Mouse (Mus musculus): ENCODE data around the gene Gm4187. TPM values are rescaled to one million over a fixed set of nuclear protein-coding genes. Genes with fewer than 3 reads are reported as not detected.
"Not testable (repeated sequence)": the region's sequence is repeated elsewhere in the genome, so short reads cannot be mapped to it uniquely, and the experiment has no call there.

Gene Gm4187
- polyA plus RNA-seq (2015; fragmentation: Nextera tagmentation; extraction: Ambion mirVana): not detected in 2 replicates

DNA sequence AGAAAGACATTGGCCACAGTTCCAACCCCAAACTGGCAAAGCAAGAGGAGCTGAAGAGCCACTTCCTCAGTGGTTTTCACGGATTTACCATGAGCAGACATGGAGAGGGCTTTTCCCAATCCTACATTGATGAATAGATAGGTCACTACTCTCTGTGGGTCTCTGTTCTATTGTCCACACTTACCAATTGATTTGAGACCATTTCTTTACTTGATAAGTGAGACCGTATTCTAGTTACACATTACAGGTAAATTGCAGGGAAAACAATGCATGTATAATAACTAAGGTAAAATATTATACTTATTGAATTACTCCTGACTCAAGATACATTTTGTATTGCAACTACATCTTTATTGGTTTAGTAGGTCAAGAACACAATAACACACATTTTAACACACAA, at the start of gene Gm4187:
Gene Gm4187, minus strand, starts transcription at position 101 of the 400 bp plus-strand sequence.
- not testable (repeated sequence) for H3K27ac ChIP-seq (replicated peaks)

DNA sequence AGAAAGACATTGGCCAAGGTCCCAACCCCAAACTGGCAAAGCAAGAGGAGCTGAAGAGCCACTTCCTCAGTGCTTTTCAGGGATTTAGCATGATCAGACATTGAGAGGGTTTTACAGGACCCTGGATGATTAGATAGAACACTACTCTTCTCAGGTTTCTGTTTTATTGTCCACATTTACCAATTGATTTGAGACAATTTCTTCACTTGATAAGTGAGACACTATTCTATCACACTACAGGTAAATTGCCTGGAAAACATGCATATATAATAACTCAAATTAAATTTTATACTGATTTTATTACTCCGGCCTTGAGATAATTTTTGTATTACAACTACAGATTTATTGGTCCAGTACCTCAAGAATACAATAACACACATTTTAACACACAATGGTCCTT, 41.4 kb upstream of the Gm4187 start, which contains the start of gene Gm8660:
Gene Gm8660, minus strand, starts transcription at position 101 of the 400 bp plus-strand sequence.
- not testable (repeated sequence) for H3K4me1 ChIP-seq (replicated peaks; ENCODE audit: control insufficient read depth, insufficient read depth); ATAC-seq (ENCODE audit: low FRiP score, low TSS enrichment); H3K9ac ChIP-seq (ENCODE audit: low read length); H3K27ac ChIP-seq (replicated peaks); H3K27me3 ChIP-seq (ENCODE audit: control insufficient read depth, insufficient read depth, low read length); H3K36me3 ChIP-seq (ENCODE audit: control insufficient read depth, insufficient read depth, low read length); DNase-seq (ENCODE audit: low spot score); H3K4me2 ChIP-seq (replicated peaks; ENCODE audit: low read depth); H3K9me3 ChIP-seq (ENCODE audit: control insufficient read depth, low read length); H3K4me3 ChIP-seq (ENCODE audit: low read depth, low read length)
- no CpG with 5 or more reads among the region's 1 CpGs for WGBS

More for the DNA sequence above, at the start of gene Gm4187:
- not testable (repeated sequence) for ATAC-seq (ENCODE audit: low FRiP score, low TSS enrichment); H3K9me3 ChIP-seq (ENCODE audit: control insufficient read depth, low read length); H3K9ac ChIP-seq (ENCODE audit: low read length); H3K4me3 ChIP-seq (ENCODE audit: low read depth, low read length); DNase-seq (ENCODE audit: low spot score); H3K4me1 ChIP-seq (replicated peaks; ENCODE audit: control insufficient read depth, insufficient read depth); H3K27me3 ChIP-seq (ENCODE audit: control insufficient read depth, insufficient read depth, low read length); H3K4me2 ChIP-seq (replicated peaks; ENCODE audit: low read depth); H3K36me3 ChIP-seq (ENCODE audit: control insufficient read depth, insufficient read depth, low read length)
- no CpG with 5 or more reads among the region's 2 CpGs for WGBS

Other genes with a start within 250 kb of the Gm4187 start
- not detected in 2 replicates for gene Gm16451, start 211.5 kb downstream of the Gm4187 start, polyA plus RNA-seq (2015; fragmentation: Nextera tagmentation; extraction: Ambion mirVana)
- gene Gm10666, start 195.0 kb downstream of the Gm4187 start, polyA plus RNA-seq (2015; fragmentation: Nextera tagmentation; extraction: Ambion mirVana): not detected in 2 replicates
- gene Vmn1r142, start 165.7 kb downstream of the Gm4187 start, polyA plus RNA-seq (2015; fragmentation: Nextera tagmentation; extraction: Ambion mirVana): not detected in 2 replicates
- gene Vmn1r143, start 140.3 kb downstream of the Gm4187 start, polyA plus RNA-seq (2015; fragmentation: Nextera tagmentation; extraction: Ambion mirVana): not detected in 2 replicates
- gene Gm8653, start 128.5 kb downstream of the Gm4187 start, polyA plus RNA-seq (2015; fragmentation: Nextera tagmentation; extraction: Ambion mirVana): not detected in 2 replicates
- gene Gm8453, start 100.2 kb downstream of the Gm4187 start, polyA plus RNA-seq (2015; fragmentation: Nextera tagmentation; extraction: Ambion mirVana): not detected in 2 replicates
- not detected in 2 replicates for gene Gm8660, start 41.3 kb upstream of the Gm4187 start, polyA plus RNA-seq (2015; fragmentation: Nextera tagmentation; extraction: Ambion mirVana)
- not detected in 2 replicates for gene Vmn1r148, start 83.9 kb upstream of the Gm4187 start, polyA plus RNA-seq (2015; fragmentation: Nextera tagmentation; extraction: Ambion mirVana)
- gene Vmn1r149, start 108.5 kb upstream of the Gm4187 start, polyA plus RNA-seq (2015; fragmentation: Nextera tagmentation; extraction: Ambion mirVana): not detected in 2 replicates
- not detected in 2 replicates for gene Gm10665, start 134.4 kb upstream of the Gm4187 start, polyA plus RNA-seq (2015; fragmentation: Nextera tagmentation; extraction: Ambion mirVana)
- gene Vmn1r151, start 170.0 kb upstream of the Gm4187 start, polyA plus RNA-seq (2015; fragmentation: Nextera tagmentation; extraction: Ambion mirVana): not detected in 2 replicates
- not detected in 2 replicates for gene Vmn1r152, start 193.2 kb upstream of the Gm4187 start, polyA plus RNA-seq (2015; fragmentation: Nextera tagmentation; extraction: Ambion mirVana)
- not detected in 2 replicates for gene Gm8677, start 205.2 kb upstream of the Gm4187 start, polyA plus RNA-seq (2015; fragmentation: Nextera tagmentation; extraction: Ambion mirVana)
- not detected in 2 replicates for gene Gm4201, start 235.6 kb upstream of the Gm4187 start, polyA plus RNA-seq (2015; fragmentation: Nextera tagmentation; extraction: Ambion mirVana)